ENCODE assay signal across 8 mouse cellular contexts in the genomic region with DNA sequence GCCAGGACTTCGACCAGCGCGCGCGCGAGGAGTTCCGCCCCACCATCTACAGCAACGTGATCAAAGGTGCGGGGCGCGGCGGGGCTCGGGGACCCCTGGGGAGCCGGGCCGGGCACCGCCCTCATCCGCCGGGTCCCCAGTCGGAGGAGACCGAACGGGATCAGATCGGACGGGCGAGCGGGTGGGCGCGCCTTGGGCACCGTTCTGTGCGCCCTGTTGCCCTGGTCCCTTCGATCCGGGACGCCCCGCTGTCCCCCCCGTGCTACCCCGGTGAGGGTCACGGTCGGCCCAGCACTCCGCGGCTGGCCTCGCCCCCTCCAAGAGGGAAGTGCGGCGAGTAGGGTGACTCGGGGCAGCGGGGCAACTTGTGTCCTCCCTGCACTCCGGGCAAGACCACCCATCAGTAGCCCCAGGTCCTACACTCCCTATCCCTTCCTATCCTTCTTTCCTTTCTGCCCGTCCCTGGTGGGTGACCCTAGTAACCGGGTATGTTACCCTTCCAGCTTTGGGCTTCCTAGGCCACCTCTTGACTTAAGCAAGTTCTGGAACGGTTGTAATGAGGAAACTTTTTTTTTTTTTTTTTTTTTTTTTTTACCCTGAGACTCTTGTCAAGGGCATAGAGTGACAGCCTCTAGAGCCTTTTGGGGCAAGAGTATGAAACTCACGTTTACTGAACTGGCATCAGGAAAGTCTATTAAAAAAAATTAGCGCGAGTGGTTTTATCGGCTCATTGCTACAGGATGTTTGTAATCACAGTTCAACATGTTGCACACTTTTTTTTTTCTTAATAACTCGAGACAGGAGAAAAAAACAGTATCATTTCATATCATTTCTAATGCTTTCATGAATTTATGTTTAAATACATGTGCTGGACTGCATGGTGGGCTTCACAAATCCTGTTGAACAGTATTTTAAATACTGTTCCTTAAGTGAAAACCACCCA. TPM values are rescaled to one million over a fixed set of nuclear protein-coding genes. Genes with fewer than 3 reads are reported as not detected.
DNase-seq lines count a peak whose midpoint lies in the region; ATAC-seq and TF ChIP-seq lines count a peak whose summit lies in the region.

No protein-coding gene starts in this region.

- peak; percentile 49 for ATAC-seq in forebrain, embryonic 12.5 days (ENCODE audit: low FRiP score)
- ATAC-seq in limb, embryonic 14.5 days (ENCODE audit: low FRiP score, low read depth): peak; percentile 55
- ATAC-seq in midbrain, embryonic 13.5 days: peak; percentile 63

- TF ChIP-seq RAD21 in CH12.LX (IDR thresholded peaks at IDR 0.05; ENCODE audit: low read depth, low read length): no peak

- H3K36me3 ChIP-seq in CH12.LX (replicated peaks in 1 of 2; ENCODE audit: control insufficient read depth in 1 of 2, insufficient read depth in 1 of 2, low read length in 1 of 2): peaks cover 20 to 29% of the 10 kb centered on the region in 2 experiments
- H3K36me3 ChIP-seq in forebrain, embryonic 12.5 days (replicated peaks): peaks cover 30% of the 10 kb centered on the region
- peaks cover 33% of the 10 kb centered on the region for H3K36me3 ChIP-seq in hindbrain, embryonic 10.5 days
- H3K36me3 ChIP-seq in limb, embryonic 14.5 days (ENCODE audit: control insufficient read depth, insufficient read depth, low read length): peaks cover 24% of the 10 kb centered on the region
- peaks cover 30% of the 10 kb centered on the region for H3K36me3 ChIP-seq in midbrain, embryonic 13.5 days

- no peak for TF ChIP-seq CTCF in CH12.LX (conservative IDR thresholded peaks at IDR 0.05 in 1 of 2, IDR thresholded peaks at IDR 0.05 in 1 of 2; ENCODE audit: low read depth in 2 of 2, low read length in 2 of 2)

- peaks cover 48% of the 10 kb centered on the region for H3K79me2 ChIP-seq in CH12.LX (replicated peaks; ENCODE audit: control insufficient read depth, extremely low read depth, insufficient read depth, poor library complexity, severe bottlenecking)

- no peak for TF ChIP-seq POLR2A in CH12.LX (IDR thresholded peaks at IDR 0.05; ENCODE audit: low read depth, low read length)
- no peak for TF ChIP-seq POLR2A in limb, embryonic 14.5 days (IDR thresholded peaks at IDR 0.05; ENCODE audit: borderline replicate concordance, extremely low read depth, insufficient read depth, insufficient read length)

- TF ChIP-seq EP300 in CH12.LX (IDR thresholded peaks at IDR 0.05; ENCODE audit: low read length): no peak

- in situ Hi-C loops in CH12.LX (cut with MboI; ENCODE audit: low pct_ligation_motif_present, low pct_unique_long_range_greater_than_20kb, low sequenced_read_pairs): loop anchor here (5.0 kb wide), 1 partner anchor 49 kb away; the partner anchor contains the start of gene 9930022D16Rik

- H3K27me3 ChIP-seq in CH12.LX (replicated peaks): no peaks in the 10 kb centered on the region
- peaks cover 18% of the 10 kb centered on the region for H3K27me3 ChIP-seq in forebrain, embryonic 12.5 days
- H3K27me3 ChIP-seq in hindbrain, embryonic 10.5 days (ENCODE audit: insufficient read depth, poor library complexity, severe bottlenecking): peaks cover 18% of the 10 kb centered on the region
- H3K27me3 ChIP-seq in limb, embryonic 14.5 days (ENCODE audit: control insufficient read depth, insufficient read depth, low read length): no peaks in the 10 kb centered on the region
- peaks cover 16% of the 10 kb centered on the region for H3K27me3 ChIP-seq in midbrain, embryonic 13.5 days

- peak overlapping the region; percentile 75 to 91 (median 89) for H3K4me3 ChIP-seq in CH12.LX (replicated peaks in 1 of 3; ENCODE audit: low read depth in 2 of 3, low read length in 2 of 3, poor library complexity in 1 of 3)
- H3K4me3 ChIP-seq in forebrain, embryonic 12.5 days (replicated peaks): peak overlapping the region; percentile 87
- peak overlapping the region; percentile 94 for H3K4me3 ChIP-seq in hindbrain, embryonic 10.5 days
- peak overlapping the region; percentile 94 for H3K4me3 ChIP-seq in limb, embryonic 14.5 days (replicated peaks; ENCODE audit: low read length)
- H3K4me3 ChIP-seq in midbrain, embryonic 13.5 days (replicated peaks): peak overlapping the region; percentile 97

- dilution Hi-C loops in CH12.LX (cut with MboI; ENCODE audit: extremely low pct_ligation_motif_present, extremely low pct_unique_long_range_greater_than_20kb, low sequenced_read_pairs): no loop called here

- peak overlapping the region; percentile 89 for H3K27ac ChIP-seq in CH12.LX (ENCODE audit: insufficient read depth, low read depth)
- H3K27ac ChIP-seq in forebrain, embryonic 12.5 days: peak overlapping the region; percentile 96
- H3K27ac ChIP-seq in hindbrain, embryonic 10.5 days: peak overlapping the region; percentile 97
- H3K27ac ChIP-seq in limb, embryonic 14.5 days (replicated peaks; ENCODE audit: low read depth, low read length): peak overlapping the region; percentile 91
- H3K27ac ChIP-seq in midbrain, embryonic 13.5 days: peak overlapping the region; percentile 95

- 4% methylated on average over 44 of the region's 53 CpGs for WGBS in forebrain, embryonic 12.5 days
- WGBS in hindbrain, embryonic 10.5 days: 4% methylated on average over 53 of the region's 53 CpGs
- WGBS in limb, embryonic 14.5 days: 3% methylated on average over 30 of the region's 53 CpGs
- 4% methylated on average over 53 of the region's 53 CpGs for WGBS in midbrain, embryonic 13.5 days

- peak; percentile 42 for DNase-seq in CH12.LX (ENCODE audit: extremely low read depth)
- peak; percentile 74 for DNase-seq in adrenal gland, postnatal 10 days
- DNase-seq in hindbrain, embryonic 10.5 days (ENCODE audit: low spot score): no peak
- no peak for DNase-seq in limb, embryonic 14.5 days (ENCODE audit: low spot score)
- DNase-seq in thymus, postnatal 14 days: peak; percentile 83
- no peak for DNase-seq in left cerebral cortex, adult 11 months (ENCODE audit: low spot score)

- H3K9ac ChIP-seq in CH12.LX (ENCODE audit: insufficient read depth, low read depth): peak overlapping the region; percentile 66
- H3K9ac ChIP-seq in forebrain, embryonic 12.5 days: peak overlapping the region; percentile 93
- peak overlapping the region; percentile 94 for H3K9ac ChIP-seq in limb, embryonic 14.5 days (ENCODE audit: low read depth, low read length, severe bottlenecking)
- H3K9ac ChIP-seq in midbrain, embryonic 13.5 days (replicated peaks): peak overlapping the region; percentile 93

- peak overlapping the region; percentile 14 for H3K4me2 ChIP-seq in CH12.LX (ENCODE audit: insufficient read depth, low read depth, poor library complexity, severe bottlenecking)
- H3K4me2 ChIP-seq in forebrain, embryonic 12.5 days: peak overlapping the region; percentile 84
- H3K4me2 ChIP-seq in limb, embryonic 14.5 days (replicated peaks; ENCODE audit: low read depth, low read length, severe bottlenecking): peak overlapping the region; percentile 65
- peak overlapping the region; percentile 92 for H3K4me2 ChIP-seq in midbrain, embryonic 13.5 days (replicated peaks)

- H3K9me3 ChIP-seq in CH12.LX (replicated peaks; ENCODE audit: low read length): no peaks in the 10 kb centered on the region
- H3K9me3 ChIP-seq in forebrain, embryonic 12.5 days: no peaks in the 10 kb centered on the region
- no peaks in the 10 kb centered on the region for H3K9me3 ChIP-seq in hindbrain, embryonic 10.5 days
- no peaks in the 10 kb centered on the region for H3K9me3 ChIP-seq in limb, embryonic 14.5 days (ENCODE audit: control insufficient read depth, low read length)
- no peaks in the 10 kb centered on the region for H3K9me3 ChIP-seq in midbrain, embryonic 13.5 days

- H3K4me1 ChIP-seq in CH12.LX (ENCODE audit: control insufficient read depth in 1 of 2, insufficient read depth in 2 of 2): peaks cover 10 to 68% of the 10 kb centered on the region in 2 experiments
- H3K4me1 ChIP-seq in forebrain, embryonic 12.5 days: peaks cover 62% of the 10 kb centered on the region
- H3K4me1 ChIP-seq in hindbrain, embryonic 10.5 days (replicated peaks): peaks cover 60% of the 10 kb centered on the region
- peaks cover 13% of the 10 kb centered on the region for H3K4me1 ChIP-seq in limb, embryonic 14.5 days (ENCODE audit: control insufficient read depth, insufficient read depth, low read length)
- peaks cover 70% of the 10 kb centered on the region for H3K4me1 ChIP-seq in midbrain, embryonic 13.5 days (replicated peaks)

TF ChIP-seq in CH12.LX, 34 proteins besides CTCF, POLR2A, EP300 and RAD21 (continues in another document):
- TF ChIP-seq ZMIZ1 (IDR thresholded peaks at IDR 0.05; ENCODE audit: low read depth, low read length) (peak; percentile 1; the same call in 1 of the 2 replicates), BHLHE40 (IDR thresholded peaks at IDR 0.05; ENCODE audit: low read depth, low read length) (peak; percentile 31), ZKSCAN1 (IDR thresholded peaks at IDR 0.05; ENCODE audit: borderline replicate concordance, low read depth, low read length) (no peak), ELF1 (IDR thresholded peaks at IDR 0.05; ENCODE audit: low read depth, low read length) (0 out of 2 replicates have a peak, but pooled peaks have one; percentile 43), MEF2A (IDR thresholded peaks at IDR 0.05; ENCODE audit: borderline replicate concordance, low read depth, low read length) (no peak), NELFE (IDR thresholded peaks at IDR 0.05; ENCODE audit: low read depth, low read length) (no peak), MYC (IDR thresholded peaks at IDR 0.05; ENCODE audit: low read depth, low read length) (peak; percentile 9; the same call in 1 of the 2 replicates)

RNA-seq across cellular contexts. Expression of gene Gna13, which starts 0.8 kb away (rescaled TPM):
- total RNA-seq in CH12.LX (2012; rRNA removed) (33.9 and 39.3 TPM in 2 replicates), CH12.LX (2014; rRNA removed) (56.6 and 57.6 TPM in 2 replicates)
- polyA plus RNA-seq in CH12.LX (2012; ENCODE audit: insufficient read length, low read depth): 32.2 and 33.4 TPM in 2 replicates
- 10 to 100 TPM; 68.2 to 70.3 TPM for total RNA-seq in adrenal gland, postnatal 10 days (2021)
- polyA plus RNA-seq in forebrain, embryonic 12.5 days (2016; fragmentation: Nextera tagmentation; extraction: Ambion mirVana): 20.7 and 20.9 TPM in 2 replicates
- 15.6 and 20.2 TPM in 2 replicates for polyA plus RNA-seq in hindbrain, embryonic 10.5 days (2016; fragmentation: Nextera tagmentation; extraction: Ambion mirVana)
- 24.8 and 28.7 TPM in 2 replicates for polyA plus RNA-seq in limb, embryonic 14.5 days (2012; rRNA removed)
- 26.2 and 28.3 TPM in 2 replicates for polyA plus RNA-seq in limb, embryonic 14.5 days (2014; fragmentation: Nextera tagmentation; extraction: Ambion mirVana)
- polyA plus RNA-seq in midbrain, embryonic 13.5 days (2015; fragmentation: Nextera tagmentation; extraction: Ambion mirVana): 16.2 and 16.4 TPM in 2 replicates

RNA-seq across cellular contexts. Expression of gene 9930022D16Rik, which starts 50.3 kb away (rescaled TPM):
- 0.08 TPM in 2 replicates for total RNA-seq in CH12.LX (2012; rRNA removed)
- 0.08 TPM in 1 of 2 replicates, not detected in the other for total RNA-seq in CH12.LX (2014; rRNA removed)
- polyA plus RNA-seq in CH12.LX (2012; ENCODE audit: insufficient read length, low read depth): not detected in 2 replicates
- total RNA-seq in adrenal gland, postnatal 10 days (2021): not detected
- not detected in 2 replicates for polyA plus RNA-seq in forebrain, embryonic 12.5 days (2016; fragmentation: Nextera tagmentation; extraction: Ambion mirVana)
- polyA plus RNA-seq in hindbrain, embryonic 10.5 days (2016; fragmentation: Nextera tagmentation; extraction: Ambion mirVana): not detected in 2 replicates
- 0.03 TPM in 1 of 2 replicates, not detected in the other for polyA plus RNA-seq in limb, embryonic 14.5 days (2012; rRNA removed)
- not detected in 2 replicates for polyA plus RNA-seq in limb, embryonic 14.5 days (2014; fragmentation: Nextera tagmentation; extraction: Ambion mirVana)
- not detected in 2 replicates for polyA plus RNA-seq in midbrain, embryonic 13.5 days (2015; fragmentation: Nextera tagmentation; extraction: Ambion mirVana)

Comparison
In these comparisons a context has a peak if more than half of its experiments do, and no peak if none do; other contexts are left out.
1. DNase-seq: peak in CH12.LX (single experiment), adrenal gland, postnatal 10 days (single experiment) and thymus, postnatal 14 days (single experiment); none in hindbrain, embryonic 10.5 days (single experiment), limb, embryonic 14.5 days (single experiment) and left cerebral cortex, adult 11 months (single experiment).
2. H3K4me2 ChIP-seq: peak in every context shown above with its lines; median percentile 92 in midbrain, embryonic 13.5 days; 84 in forebrain, embryonic 12.5 days; 65 in limb, embryonic 14.5 days; 14 in CH12.LX.
3. Peak in every context shown above with its lines, with median percentiles within 50 percentile points of each other: H3K27ac ChIP-seq, H3K4me3 ChIP-seq, H3K9ac ChIP-seq and ATAC-seq.